Mouse (Mus musculus) G1E (cell line): ENCODE results near the gene Slc22a2.

Experiments used
- CTCF ChIP-seq: IDR thresholded peaks from 2 replicates; pipeline ENCODE4 v1.5.1; 2012; ENCODE audit warnings: low read depth, low read length, inconsistent platforms, mixed read lengths
- GATA1 ChIP-seq: IDR thresholded peaks from 2 replicates; pipeline ENCODE4 v1.6.1; 2012; ENCODE audit warnings: borderline replicate concordance, low read length, inconsistent platforms, mixed read lengths

GRCm38 (mm10) chr17:12583991-12584390 is at the start of gene Slc22a2:
- TF ChIP-seq GATA1 (no peak), CTCF (no peak)
